Comparison of ENCODE assay signal across 8 mouse cellular contexts in the genomic region with DNA sequence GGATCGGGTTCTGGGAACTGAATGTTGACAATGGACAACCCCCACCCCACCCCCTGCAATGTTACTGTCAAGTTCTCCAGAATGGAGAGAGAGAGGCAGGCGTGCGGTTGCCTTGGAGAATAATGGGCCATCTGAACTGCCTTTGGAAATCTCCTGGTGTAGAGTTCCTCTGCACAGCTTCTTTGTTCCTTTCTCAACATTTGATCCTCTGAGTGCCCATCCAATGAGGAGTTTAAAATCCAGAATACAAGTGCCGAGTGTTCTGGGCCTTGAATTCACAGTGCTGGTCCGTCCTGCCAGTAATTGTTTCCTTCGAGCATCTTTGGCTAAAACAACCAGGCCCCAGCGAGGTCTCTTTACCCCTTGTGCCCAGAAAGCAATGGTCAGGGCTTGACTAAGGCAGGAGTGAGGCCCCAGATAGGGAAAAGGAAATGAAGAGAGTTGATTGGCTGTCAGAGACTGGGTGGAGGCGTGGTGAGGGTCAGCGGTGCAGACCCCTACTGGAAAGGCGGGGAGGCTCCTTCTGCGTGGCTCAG. TPM values are rescaled to one million over a fixed set of nuclear protein-coding genes. Genes with fewer than 3 reads are reported as not detected.
DNase-seq lines count a peak whose midpoint lies in the region; ATAC-seq and TF ChIP-seq lines count a peak whose summit lies in the region.
"Had no signal": no experiment of that assay in that cellular context is flagged by ENCODE, and none has a peak within 500 bp of the region (broad histone marks: within the 10 kb centered on the region; RNA-seq: fewer than 3 reads in every experiment).

No protein-coding gene starts in this region.

- H3K9ac ChIP-seq in lung, embryonic 16.5 days (ENCODE audit: low read length): no peak overlapping the region
- H3K9ac ChIP-seq in forebrain, embryonic 11.5 days (ENCODE audit: low read length): no peak overlapping the region
- no peak overlapping the region for H3K9ac ChIP-seq in neural tube, embryonic 14.5 days (replicated peaks; ENCODE audit: low read depth, low read length)
- H3K9ac ChIP-seq: heart, embryonic 15.5 days had no signal

- ATAC-seq in lung, embryonic 16.5 days (ENCODE audit: low read depth): peak; percentile 18; the same call in 1 of the 2 replicates
- peak; percentile 59 for ATAC-seq in forebrain, embryonic 11.5 days (replicated peaks; ENCODE audit: low FRiP score)
- ATAC-seq in neural tube, embryonic 14.5 days (ENCODE audit: low read depth): peak; percentile 80
- no peak for ATAC-seq in inflammation-experienced regulatory T-cells, adult 6 months

- intact Hi-C loops in left cerebral cortex, postnatal 25 days (cut with DNase I): loop anchor here (1.0 to 2.0 kb wide), 2 partner anchors 20 to 62 kb away; no protein-coding TSS in a partner anchor

- WGBS in lung, embryonic 16.5 days: 64% methylated on average over 11 of the region's 11 CpGs
- 62% methylated on average over 11 of the region's 11 CpGs for WGBS in lung, adult 2 months
- WGBS in forebrain, embryonic 11.5 days: 32% methylated on average over 11 of the region's 11 CpGs
- 11% methylated on average over 11 of the region's 11 CpGs for WGBS in neural tube, embryonic 14.5 days

- H3K4me2 ChIP-seq in lung, embryonic 16.5 days (ENCODE audit: low read depth, low read length): no peak overlapping the region
- H3K4me2 ChIP-seq in forebrain, embryonic 11.5 days (ENCODE audit: low read depth, low read length, severe bottlenecking): no peak overlapping the region
- H3K4me2 ChIP-seq in neural tube, embryonic 14.5 days (ENCODE audit: low read depth, low read length): no peak overlapping the region
- H3K4me2 ChIP-seq: heart, embryonic 15.5 days had no signal

- no peak for TF ChIP-seq CTCF in lung, adult 2 months (IDR thresholded peaks at IDR 0.05; ENCODE audit: insufficient read depth, low read length)

- DNase-seq in lung, adult 2 months: no peak
- no peak for DNase-seq in forebrain, embryonic 11.5 days (ENCODE audit: low spot score)
- peak; percentile 18 to 49 for DNase-seq in left cerebral cortex, postnatal 25 days (ENCODE audit: low spot score in 2 of 2)
- DNase-seq in kidney, postnatal 14 days: no peak

- H3K4me3 ChIP-seq in lung, embryonic 16.5 days (ENCODE audit: low read length): no peak overlapping the region
- H3K4me3 ChIP-seq in lung, adult 2 months (replicated peaks; ENCODE audit: extremely low read depth, low read depth, low read length): no peak overlapping the region
- H3K4me3 ChIP-seq in forebrain, embryonic 11.5 days (ENCODE audit: low read depth, low read length): no peak overlapping the region
- no peak overlapping the region for H3K4me3 ChIP-seq in neural tube, embryonic 14.5 days (ENCODE audit: low read depth, low read length)
- H3K4me3 ChIP-seq: heart, embryonic 15.5 days had no signal

- H3K27me3 ChIP-seq in lung, embryonic 16.5 days (ENCODE audit: control insufficient read depth, insufficient read depth, low read depth, low read length): no peaks in the 10 kb centered on the region
- no peaks in the 10 kb centered on the region for H3K27me3 ChIP-seq in forebrain, embryonic 11.5 days (ENCODE audit: control insufficient read depth, insufficient read depth, low read length)
- no peaks in the 10 kb centered on the region for H3K27me3 ChIP-seq in neural tube, embryonic 14.5 days (ENCODE audit: control insufficient read depth, insufficient read depth, low read length)
- H3K27me3 ChIP-seq: heart, embryonic 15.5 days had no signal

- no peak for TF ChIP-seq POLR2A in lung, adult 2 months (IDR thresholded peaks at IDR 0.05; ENCODE audit: borderline replicate concordance, extremely low read depth, low read depth, low read length)

- H3K27ac ChIP-seq in lung, embryonic 16.5 days (ENCODE audit: low read length): no peak overlapping the region
- peak overlapping the region; percentile 50; the same call in 1 of the 2 replicates for H3K27ac ChIP-seq in forebrain, embryonic 11.5 days (ENCODE audit: low read depth, low read length)
- H3K27ac ChIP-seq in neural tube, embryonic 14.5 days (ENCODE audit: low read depth, low read length): peak overlapping the region; percentile 45
- H3K27ac ChIP-seq: heart, embryonic 15.5 days had no signal

- no peaks in the 10 kb centered on the region for H3K36me3 ChIP-seq in lung, embryonic 16.5 days (ENCODE audit: control insufficient read depth, insufficient read depth, low read length)
- H3K36me3 ChIP-seq in forebrain, embryonic 11.5 days (ENCODE audit: control insufficient read depth, insufficient read depth, low read length): no peaks in the 10 kb centered on the region
- no peaks in the 10 kb centered on the region for H3K36me3 ChIP-seq in neural tube, embryonic 14.5 days (ENCODE audit: control insufficient read depth, insufficient read depth, low read length)
- H3K36me3 ChIP-seq: heart, embryonic 15.5 days had no signal

- H3K4me1 ChIP-seq in lung, embryonic 16.5 days (replicated peaks; ENCODE audit: control insufficient read depth, insufficient read depth, low read length): peaks cover 6% of the 10 kb centered on the region; the same call in 1 of the 2 replicates
- H3K4me1 ChIP-seq in lung, adult 2 months (ENCODE audit: control insufficient read depth, insufficient read depth, low read length): no peaks in the 10 kb centered on the region
- peaks cover 15% of the 10 kb centered on the region for H3K4me1 ChIP-seq in forebrain, embryonic 11.5 days (replicated peaks; ENCODE audit: control insufficient read depth, insufficient read depth, low read length)
- peaks cover 4% of the 10 kb centered on the region; the same call in 1 of the 2 replicates for H3K4me1 ChIP-seq in neural tube, embryonic 14.5 days (ENCODE audit: control insufficient read depth, insufficient read depth, low read length)

- no peaks in the 10 kb centered on the region for H3K9me3 ChIP-seq in lung, embryonic 16.5 days (ENCODE audit: control insufficient read depth, low read length)
- H3K9me3 ChIP-seq in forebrain, embryonic 11.5 days (ENCODE audit: control insufficient read depth, low read length): no peaks in the 10 kb centered on the region
- no peaks in the 10 kb centered on the region for H3K9me3 ChIP-seq in neural tube, embryonic 14.5 days (ENCODE audit: control insufficient read depth, low read length)
- H3K9me3 ChIP-seq: heart, embryonic 15.5 days had no signal

RNA-seq across cellular contexts. Expression of a gene that starts 4.0 kb away (rescaled TPM):
- 37.4 and 37.7 TPM in 2 replicates for polyA plus RNA-seq in lung, embryonic 16.5 days (2015; fragmentation: Nextera tagmentation; extraction: Ambion mirVana)
- 59.0 and 70.8 TPM in 2 replicates for polyA plus RNA-seq in lung, adult 2 months (2012; rRNA removed)
- 19.8 and 20.2 TPM in 2 replicates for polyA plus RNA-seq in forebrain, embryonic 11.5 days (2014; fragmentation: Nextera tagmentation; extraction: Ambion mirVana)
- 10 to 100 TPM; 47.2 to 52.6 TPM for total RNA-seq in left cerebral cortex, postnatal 25 days (2021)
- polyA plus RNA-seq in neural tube, embryonic 14.5 days (2014; fragmentation: Nextera tagmentation; extraction: Ambion mirVana): 22.7 and 28.6 TPM in 2 replicates
- polyA plus RNA-seq in inflammation-experienced regulatory T-cells, adult 6 months (2017; shearing (Covaris generic)): 1 to 10 TPM; 1.7 to 2.4 (median 1.9) TPM

RNA-seq across cellular contexts. Expression of a gene that starts 57.5 kb away (rescaled TPM):
- polyA plus RNA-seq in lung, embryonic 16.5 days (2015; fragmentation: Nextera tagmentation; extraction: Ambion mirVana): 0.30 and 0.48 TPM in 2 replicates
- 0.09 and 0.32 TPM in 2 replicates for polyA plus RNA-seq in lung, adult 2 months (2012; rRNA removed)
- polyA plus RNA-seq in forebrain, embryonic 11.5 days (2014; fragmentation: Nextera tagmentation; extraction: Ambion mirVana): not detected in 2 replicates
- not detected for total RNA-seq in left cerebral cortex, postnatal 25 days (2021)
- 0.12 TPM in 1 of 2 replicates, not detected in the other for polyA plus RNA-seq in neural tube, embryonic 14.5 days (2014; fragmentation: Nextera tagmentation; extraction: Ambion mirVana)
- polyA plus RNA-seq in inflammation-experienced regulatory T-cells, adult 6 months (2017; shearing (Covaris generic)): not detected
- polyA plus RNA-seq: heart, embryonic 15.5 days had no signal

Comparison
In these comparisons a context has a peak if more than half of its experiments do, and no peak if none do; other contexts are left out.
1. DNase-seq: peak in left cerebral cortex, postnatal 25 days (2 of 2); none in lung, adult 2 months (single experiment), forebrain, embryonic 11.5 days (single experiment) and kidney, postnatal 14 days (single experiment).